Comparison of ENCODE assay signal across 8 mouse cellular contexts in the genomic region with DNA sequence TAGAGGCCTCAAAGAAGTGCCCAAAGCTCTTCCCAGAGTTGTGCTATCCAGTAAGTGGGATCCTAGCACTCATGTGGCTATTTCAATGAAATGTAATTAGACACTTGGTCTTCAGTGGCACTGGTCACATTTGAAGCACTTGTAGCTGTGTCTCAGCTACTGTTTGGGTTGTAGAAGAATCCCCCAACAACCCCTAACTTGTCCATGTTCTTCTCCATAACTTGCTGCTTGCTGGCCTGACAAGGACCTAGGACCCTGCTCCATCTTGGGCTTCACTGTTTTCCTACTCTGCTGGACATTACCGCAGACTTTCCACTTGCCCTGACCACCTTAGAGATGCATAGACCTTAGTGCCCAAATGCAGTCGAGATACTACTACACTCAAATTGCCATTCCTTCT. TPM values are rescaled to one million over a fixed set of nuclear protein-coding genes. Genes with fewer than 3 reads are reported as not detected.
A peak's percentile ranks its signal among the peaks of the same experiment; 100 is the strongest.
DNase-seq lines count a peak whose midpoint lies in the region; ATAC-seq and TF ChIP-seq lines count a peak whose summit lies in the region.

No protein-coding gene starts in this region.

- peak overlapping the region; percentile 69 for H3K4me2 ChIP-seq in limb, embryonic 15.5 days

- ATAC-seq in limb, embryonic 15.5 days (ENCODE audit: insufficient number of reproducible peaks, low FRiP score, low TSS enrichment, low read depth): no peak

- H3K27ac ChIP-seq in gastrocnemius, adult 2 months: peak overlapping the region; percentile 98
- peak overlapping the region; percentile 54 for H3K27ac ChIP-seq in thymus, adult 2 months (ENCODE audit: control insufficient read depth, insufficient read depth, low read length)
- peak overlapping the region; percentile 99 for H3K27ac ChIP-seq in limb, embryonic 15.5 days

- no peaks in the 10 kb centered on the region for H3K9me3 ChIP-seq in limb, embryonic 15.5 days

- WGBS in thymus, adult 2 months: 50% methylated on average over 2 of the region's 2 CpGs
- WGBS in limb, embryonic 15.5 days: 45% methylated on average over 2 of the region's 2 CpGs

- TF ChIP-seq CTCF in gastrocnemius, adult 2 months (IDR thresholded peaks at IDR 0.05): no peak
- no peak for TF ChIP-seq CTCF in thymus, adult 2 months (IDR thresholded peaks at IDR 0.05; ENCODE audit: borderline replicate concordance, control insufficient read depth, extremely low read depth, insufficient read depth, low read length, poor library complexity)

- peaks cover 5% of the 10 kb centered on the region; the same call in 1 of the 2 replicates for H3K36me3 ChIP-seq in thymus, adult 2 months (ENCODE audit: control insufficient read depth, insufficient read depth, low read length)
- H3K36me3 ChIP-seq in limb, embryonic 15.5 days: peaks cover 4% of the 10 kb centered on the region

- H3K4me1 ChIP-seq in thymus, adult 2 months (replicated peaks; ENCODE audit: control insufficient read depth, insufficient read depth, low read length): peaks cover 6% of the 10 kb centered on the region
- H3K4me1 ChIP-seq in limb, embryonic 15.5 days: peaks cover 11% of the 10 kb centered on the region

- 0 out of 2 replicates have a peak overlapping the region, but pooled peaks have one; percentile 95 for H3K9ac ChIP-seq in limb, embryonic 15.5 days

- intact Hi-C loops in gastrocnemius, adult 2 months (cut with DNase I): loop anchor here (2.0 to 10.0 kb wide), 2 partner anchors 43 to 387 kb away; a partner anchor contains a TSS

- H3K27me3 ChIP-seq in thymus, adult 2 months (ENCODE audit: control insufficient read depth, insufficient read depth, low read length): no peaks in the 10 kb centered on the region
- H3K27me3 ChIP-seq in limb, embryonic 15.5 days: no peaks in the 10 kb centered on the region

- TF ChIP-seq POLR2A in thymus, adult 2 months (IDR thresholded peaks at IDR 0.05; ENCODE audit: control insufficient read depth, extremely low read depth, insufficient read depth, low read length, poor library complexity): no peak

- peak overlapping the region; percentile 87 for H3K4me3 ChIP-seq in gastrocnemius, adult 2 months
- no peak overlapping the region for H3K4me3 ChIP-seq in thymus, adult 2 months (ENCODE audit: control insufficient read depth, insufficient read depth, low read length)
- peak overlapping the region; percentile 84 for H3K4me3 ChIP-seq in limb, embryonic 15.5 days

- no peak for DNase-seq in gastrocnemius, adult 2 months
- no peak for DNase-seq in gastrocnemius, postnatal 25 days
- no peak for DNase-seq in thymus, adult 2 months
- DNase-seq in thymus, postnatal 0 days (ENCODE audit: low spot score): no peak
- peak; percentile 18 for DNase-seq in yolk sac, embryonic 10.5 days (ENCODE audit: low spot score)
- DNase-seq in MN1 (ENCODE audit: low spot score): no peak
- no peak for DNase-seq in layer of hippocampus, postnatal 25 days (ENCODE audit: extremely low spot score in 1 of 2, low spot score in 1 of 2)

RNA-seq across cellular contexts. Expression of a gene that starts 1.0 kb away (rescaled TPM):
- 10 to 100 TPM; 25.8 to 32.6 TPM for total RNA-seq in gastrocnemius, adult 2 months (2021)
- 10 to 100 TPM; 20.3 to 22.8 TPM for total RNA-seq in gastrocnemius, postnatal 25 days (2021)
- 6.0 TPM in 2 replicates for polyA plus RNA-seq in thymus, adult 2 months (2012; rRNA removed)
- polyA plus RNA-seq in thymus, postnatal 0 days (2015; fragmentation: Nextera tagmentation; extraction: Ambion mirVana): 33.8 and 36.1 TPM in 2 replicates
- 33.8 and 36.9 TPM in 2 replicates for polyA plus RNA-seq in limb, embryonic 15.5 days (2015; fragmentation: Nextera tagmentation; extraction: Ambion mirVana)
- 10 to 100 TPM; 37.9 to 39.3 TPM for total RNA-seq in layer of hippocampus, postnatal 25 days (2021)

RNA-seq across cellular contexts. Expression of a gene that starts 15.1 kb away (rescaled TPM):
- 1 to 10 TPM in 1 of 2 experiments, under 1 TPM in 1; 0.97 to 3.6 TPM for total RNA-seq in gastrocnemius, adult 2 months (2021)
- 1 to 10 TPM; 1.6 to 3.5 TPM for total RNA-seq in gastrocnemius, postnatal 25 days (2021)
- 2.6 and 3.0 TPM in 2 replicates for polyA plus RNA-seq in thymus, adult 2 months (2012; rRNA removed)
- polyA plus RNA-seq in thymus, postnatal 0 days (2015; fragmentation: Nextera tagmentation; extraction: Ambion mirVana): 1.1 and 1.7 TPM in 2 replicates
- polyA plus RNA-seq in limb, embryonic 15.5 days (2015; fragmentation: Nextera tagmentation; extraction: Ambion mirVana): 1.8 and 2.0 TPM in 2 replicates
- total RNA-seq in layer of hippocampus, postnatal 25 days (2021): not detected

RNA-seq across cellular contexts. Expression of a gene that starts 41.9 kb away (rescaled TPM):
- 10 to 100 TPM; 42.0 to 48.0 TPM for total RNA-seq in gastrocnemius, adult 2 months (2021)
- total RNA-seq in gastrocnemius, postnatal 25 days (2021): 10 to 100 TPM; 33.7 to 33.9 TPM
- 336 and 378 TPM in 2 replicates for polyA plus RNA-seq in thymus, adult 2 months (2012; rRNA removed)
- polyA plus RNA-seq in thymus, postnatal 0 days (2015; fragmentation: Nextera tagmentation; extraction: Ambion mirVana): 82.0 and 82.7 TPM in 2 replicates
- 74.6 and 81.3 TPM in 2 replicates for polyA plus RNA-seq in limb, embryonic 15.5 days (2015; fragmentation: Nextera tagmentation; extraction: Ambion mirVana)
- total RNA-seq in layer of hippocampus, postnatal 25 days (2021): 10 to 100 TPM; 54.4 to 57.0 TPM

RNA-seq across cellular contexts. Expression of a gene that starts 47.9 kb away (rescaled TPM):
- total RNA-seq in gastrocnemius, adult 2 months (2021): not detected
- not detected for total RNA-seq in gastrocnemius, postnatal 25 days (2021)
- polyA plus RNA-seq in thymus, adult 2 months (2012; rRNA removed): not detected in 2 replicates
- not detected in 2 replicates for polyA plus RNA-seq in thymus, postnatal 0 days (2015; fragmentation: Nextera tagmentation; extraction: Ambion mirVana)
- not detected in 2 replicates for polyA plus RNA-seq in limb, embryonic 15.5 days (2015; fragmentation: Nextera tagmentation; extraction: Ambion mirVana)
- not detected for total RNA-seq in layer of hippocampus, postnatal 25 days (2021)

RNA-seq across cellular contexts. Expression of a gene that starts 60.0 kb away (rescaled TPM):
- not detected for total RNA-seq in gastrocnemius, adult 2 months (2021)
- not detected for total RNA-seq in gastrocnemius, postnatal 25 days (2021)
- polyA plus RNA-seq in thymus, adult 2 months (2012; rRNA removed): not detected in 2 replicates
- not detected in 2 replicates for polyA plus RNA-seq in thymus, postnatal 0 days (2015; fragmentation: Nextera tagmentation; extraction: Ambion mirVana)
- not detected in 2 replicates for polyA plus RNA-seq in limb, embryonic 15.5 days (2015; fragmentation: Nextera tagmentation; extraction: Ambion mirVana)
- total RNA-seq in layer of hippocampus, postnatal 25 days (2021): not detected
